Comparison of ENCODE assay signal across 13 mouse cellular contexts in the genomic region with DNA sequence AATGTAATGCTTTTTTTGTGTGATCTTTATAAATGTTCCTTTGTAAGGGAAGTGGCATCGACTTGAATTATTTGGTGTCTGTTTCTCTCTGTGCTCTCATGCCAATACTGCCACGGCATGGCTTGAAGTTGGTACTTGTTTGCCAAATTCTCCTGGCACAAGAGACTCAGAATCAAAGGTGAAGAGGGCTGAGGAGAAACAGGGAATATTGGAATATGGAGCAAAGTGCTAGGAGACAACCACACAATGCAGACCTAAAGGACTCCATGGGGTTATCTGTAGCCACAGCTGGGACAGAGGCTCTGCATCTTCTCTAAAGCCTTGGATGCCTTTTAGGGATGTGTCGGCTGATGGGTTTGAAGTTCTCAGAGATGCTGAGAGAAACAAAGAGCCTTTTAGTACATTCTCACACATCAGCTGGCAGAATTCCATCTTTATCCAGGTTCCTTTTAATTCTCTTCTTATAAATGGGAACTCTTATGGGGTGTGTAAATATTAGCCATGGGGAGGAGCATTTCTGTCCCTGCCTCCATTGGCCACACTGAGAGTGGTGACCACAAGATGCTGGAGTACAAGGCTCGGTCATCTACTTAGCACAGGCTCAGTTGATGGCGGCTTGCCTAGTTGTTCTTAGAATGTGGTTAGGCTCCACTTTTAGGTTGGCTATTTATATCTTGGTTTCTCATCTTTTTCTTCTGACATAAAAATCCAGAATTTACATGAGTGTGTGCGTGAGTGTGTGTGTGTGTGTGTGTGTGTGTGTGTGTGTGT. TPM values are rescaled to one million over a fixed set of nuclear protein-coding genes. Genes with fewer than 3 reads are reported as not detected.
A peak's percentile ranks its signal among the peaks of the same experiment; 100 is the strongest.
DNase-seq lines count a peak whose midpoint lies in the region; ATAC-seq and TF ChIP-seq lines count a peak whose summit lies in the region.
"Had no signal": no experiment of that assay in that cellular context is flagged by ENCODE, and none has a peak within 500 bp of the region (broad histone marks: within the 10 kb centered on the region; RNA-seq: fewer than 3 reads in every experiment).

No protein-coding gene starts in this region.

- no peak overlapping the region for H3K4me3 ChIP-seq in kidney, adult 2 months (ENCODE audit: insufficient read depth, low read depth, low read length)
- no peak overlapping the region for H3K4me3 ChIP-seq in kidney, embryonic 14.5 days (ENCODE audit: low read length)
- no peak overlapping the region for H3K4me3 ChIP-seq in forebrain, embryonic 16.5 days (replicated peaks; ENCODE audit: low read length)
- H3K4me3 ChIP-seq: kidney, embryonic 15.5 days; midbrain, embryonic 12.5 days had no signal

- no peak overlapping the region for H3K9ac ChIP-seq in kidney, embryonic 14.5 days (ENCODE audit: low read depth, low read length)
- H3K9ac ChIP-seq in forebrain, embryonic 16.5 days (replicated peaks; ENCODE audit: low read depth, low read length): no peak overlapping the region
- H3K9ac ChIP-seq: hindbrain, embryonic 14.5 days; kidney, embryonic 15.5 days; midbrain, embryonic 12.5 days had no signal

- H3K36me3 ChIP-seq in kidney, adult 2 months (ENCODE audit: control insufficient read depth, insufficient read depth, low read length): no peaks in the 10 kb centered on the region
- no peaks in the 10 kb centered on the region for H3K36me3 ChIP-seq in kidney, embryonic 14.5 days (ENCODE audit: control insufficient read depth, insufficient read depth, low read length)
- H3K36me3 ChIP-seq in forebrain, embryonic 16.5 days (ENCODE audit: control insufficient read depth, insufficient read depth): no peaks in the 10 kb centered on the region
- H3K36me3 ChIP-seq: kidney, embryonic 15.5 days; midbrain, embryonic 12.5 days had no signal

- WGBS in kidney, adult 2 months: 83% methylated on average over 6 of the region's 6 CpGs
- 96% methylated on average over 6 of the region's 6 CpGs for WGBS in kidney, embryonic 14.5 days
- WGBS in forebrain, embryonic 16.5 days: 65% methylated on average over 6 of the region's 6 CpGs

- no peak overlapping the region for H3K4me2 ChIP-seq in kidney, embryonic 14.5 days (replicated peaks; ENCODE audit: low read depth, low read length)
- no peak overlapping the region for H3K4me2 ChIP-seq in forebrain, embryonic 16.5 days (ENCODE audit: low read length)
- H3K4me2 ChIP-seq: hindbrain, embryonic 14.5 days; kidney, embryonic 15.5 days; midbrain, embryonic 12.5 days had no signal

- no peaks in the 10 kb centered on the region for H3K4me1 ChIP-seq in kidney, adult 2 months (ENCODE audit: control insufficient read depth, insufficient read depth, low read length)
- 0 out of 2 replicates have a peak, but pooled peaks cover 5% of the 10 kb centered on the region for H3K4me1 ChIP-seq in kidney, embryonic 14.5 days (ENCODE audit: control insufficient read depth, insufficient read depth, low read length)
- peaks cover 29% of the 10 kb centered on the region for H3K4me1 ChIP-seq in forebrain, embryonic 16.5 days (replicated peaks; ENCODE audit: control insufficient read depth, insufficient read depth, low read length)

- no peak for TF ChIP-seq POLR2A in kidney, adult 2 months (IDR thresholded peaks at IDR 0.05; ENCODE audit: low read depth, low read length)

- H3K27ac ChIP-seq in kidney, adult 2 months (ENCODE audit: insufficient read depth, low read depth, low read length): no peak overlapping the region
- no peak overlapping the region for H3K27ac ChIP-seq in kidney, embryonic 14.5 days (ENCODE audit: low read depth, low read length)
- H3K27ac ChIP-seq in forebrain, embryonic 16.5 days (ENCODE audit: low read length): peak overlapping the region; percentile 77
- H3K27ac ChIP-seq: hindbrain, embryonic 14.5 days; kidney, embryonic 15.5 days; midbrain, embryonic 12.5 days had no signal

- H3K27me3 ChIP-seq in kidney, adult 2 months (replicated peaks; ENCODE audit: control insufficient read depth, insufficient read depth, low read length): no peaks in the 10 kb centered on the region; the same call in 1 of the 2 replicates
- H3K27me3 ChIP-seq in kidney, embryonic 14.5 days (ENCODE audit: control insufficient read depth, insufficient read depth, low read length): no peaks in the 10 kb centered on the region
- no peaks in the 10 kb centered on the region for H3K27me3 ChIP-seq in forebrain, embryonic 16.5 days (replicated peaks; ENCODE audit: control insufficient read depth, insufficient read depth, low read length)
- H3K27me3 ChIP-seq: CH12.LX; kidney, embryonic 15.5 days; midbrain, embryonic 12.5 days had no signal

- H3K9me3 ChIP-seq in kidney, embryonic 14.5 days (ENCODE audit: control insufficient read depth, low read length): no peaks in the 10 kb centered on the region
- no peaks in the 10 kb centered on the region for H3K9me3 ChIP-seq in forebrain, embryonic 16.5 days (ENCODE audit: control insufficient read depth, low read length)
- H3K9me3 ChIP-seq: kidney, embryonic 15.5 days; midbrain, embryonic 12.5 days had no signal

- ATAC-seq in kidney, embryonic 14.5 days (ENCODE audit: low FRiP score, low TSS enrichment): no peak
- no peak for ATAC-seq in forebrain, embryonic 16.5 days
- ATAC-seq in erythroblast, adult 5-6 weeks (replicated peaks; ENCODE audit: low FRiP score, poor library complexity, severe bottlenecking): no peak
- ATAC-seq: Patski had no signal

- DNase-seq in kidney, adult 2 months: peak; percentile 35
- DNase-seq in brain, adult 2 months (ENCODE audit: low read depth, low spot score): peak; percentile 90
- DNase-seq in cerebellum, adult 18-20 months: peak; percentile 58 to 70
- DNase-seq in thymus, postnatal 4 days: no peak
- DNase-seq: lung, postnatal 10 days had no signal

- TF ChIP-seq CTCF in kidney, adult 2 months (conservative IDR thresholded peaks at IDR 0.05; ENCODE audit: insufficient read depth, insufficient read length, low read depth, low read length): no peak

RNA-seq across cellular contexts. Expression of a gene that starts 49.7 kb away (rescaled TPM):
- not detected in 2 replicates for polyA plus RNA-seq in kidney, adult 2 months (2012; rRNA removed)
- 4.6 and 6.4 TPM in 2 replicates for polyA plus RNA-seq in kidney, embryonic 14.5 days (2014; fragmentation: Nextera tagmentation; extraction: Ambion mirVana)
- 1.0 and 3.8 TPM in 2 replicates for polyA plus RNA-seq in forebrain, embryonic 16.5 days (2015; fragmentation: Nextera tagmentation; extraction: Ambion mirVana)
- total RNA-seq in erythroblast, adult 5-6 weeks (2015; ENCODE audit: low replicate concordance): not detected in 2 replicates
- not detected in 2 replicates for total RNA-seq in erythroblast, adult 5-6 weeks (2017; ENCODE audit: low replicate concordance)
- total RNA-seq: CH12.LX had no signal
- polyA plus RNA-seq: Patski had no signal
